19 mouse cellular contexts compared by ENCODE assay signal in the genomic region with DNA sequence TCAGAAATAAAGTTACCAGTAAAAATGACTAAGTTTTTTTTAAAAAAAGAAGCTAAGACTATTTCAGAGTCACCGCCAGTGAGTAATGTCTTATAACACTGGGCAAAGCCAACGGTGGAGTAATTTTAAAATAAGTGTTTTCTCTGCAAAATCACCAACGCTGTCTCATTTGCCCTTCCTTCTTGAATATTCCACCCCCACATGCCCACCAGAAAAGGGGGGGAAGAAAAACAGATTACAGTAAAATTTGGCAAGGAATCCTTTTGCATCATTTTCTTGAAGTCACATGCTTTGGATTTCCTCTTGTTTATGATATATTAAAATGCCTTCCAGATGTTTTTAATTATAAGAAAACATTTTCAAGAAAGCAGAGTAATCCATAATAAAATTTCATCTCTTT.
DNase-seq lines count a peak whose midpoint lies in the region; ATAC-seq and TF ChIP-seq lines count a peak whose summit lies in the region.
"Had no signal": no experiment of that assay in that cellular context is flagged by ENCODE, and none has a peak within 500 bp of the region (broad histone marks: within the 10 kb centered on the region; RNA-seq: fewer than 3 reads in every experiment).

No protein-coding gene starts in this region.

- 84% methylated on average over 3 of the region's 3 CpGs for WGBS in stomach, embryonic 14.5 days
- WGBS in stomach, postnatal 0 days = 74% methylated on average over 3 of the region's 3 CpGs

- no peaks in the 10 kb centered on the region for H3K36me3 ChIP-seq in stomach, embryonic 14.5 days (ENCODE audit: control insufficient read depth, insufficient read depth, low read length)
- no peaks in the 10 kb centered on the region for H3K36me3 ChIP-seq in stomach, postnatal 0 days (ENCODE audit: control insufficient read depth, insufficient read depth, low read length)
- H3K36me3 ChIP-seq: embryonic facial prominence, embryonic 12.5 days; forebrain, embryonic 10.5 days; heart, embryonic 13.5 days; hindbrain, embryonic 15.5 days had no signal

- DNase-seq in left cerebral cortex, adult 2 months (ENCODE audit: extremely low spot score in 1 of 2, low spot score in 2 of 2) = no peak
- DNase-seq in left cerebral cortex, postnatal 4 days = no peak
- no peak for DNase-seq in stomach, postnatal 0 days (ENCODE audit: low spot score)
- no peak for DNase-seq in adrenal gland, postnatal 36 days
- DNase-seq: adrenal gland, postnatal 10 days; cerebellum, adult 2 months; cerebellum, postnatal 10 days; embryo, embryonic 11 days; gastrocnemius, adult 2 months; gastrocnemius, postnatal 25 days; heart, adult 11 months; heart, postnatal 36 days had no signal

- no peaks in the 10 kb centered on the region for H3K27me3 ChIP-seq in stomach, embryonic 14.5 days (ENCODE audit: control insufficient read depth, insufficient read depth, low read length)
- H3K27me3 ChIP-seq in stomach, postnatal 0 days (ENCODE audit: control insufficient read depth, insufficient read depth, low read length) = no peaks in the 10 kb centered on the region
- H3K27me3 ChIP-seq: embryonic facial prominence, embryonic 12.5 days; heart, embryonic 13.5 days; hindbrain, embryonic 15.5 days had no signal

- no peak for ATAC-seq in stomach, embryonic 14.5 days (ENCODE audit: insufficient number of reproducible peaks, insufficient read depth, low FRiP score, low read depth)
- no peak for ATAC-seq in stomach, postnatal 0 days (ENCODE audit: low FRiP score, low TSS enrichment)
- ATAC-seq: forebrain, embryonic 14.5 days had no signal

- 0 out of 2 replicates have a peak, but pooled peaks cover 3% of the 10 kb centered on the region for H3K4me1 ChIP-seq in stomach, embryonic 14.5 days (ENCODE audit: control insufficient read depth, insufficient read depth, low read length)
- no peaks in the 10 kb centered on the region for H3K4me1 ChIP-seq in stomach, postnatal 0 days (replicated peaks; ENCODE audit: control insufficient read depth, insufficient read depth)
- H3K4me1 ChIP-seq in embryonic fibroblast, embryonic 13.5 days (ENCODE audit: control insufficient read depth, insufficient read depth, low read length) = peaks cover 6% of the 10 kb centered on the region
- H3K4me1 ChIP-seq: embryonic facial prominence, embryonic 12.5 days; forebrain, embryonic 10.5 days; heart, embryonic 13.5 days; hindbrain, embryonic 15.5 days had no signal

- intact Hi-C loops in left cerebral cortex, adult 2 months (cut with DNase I) = no loop called here
- intact Hi-C loops in left cerebral cortex, postnatal 4 days (cut with DNase I) = no loop called here

- no peak overlapping the region for H3K4me3 ChIP-seq in left cerebral cortex, adult 2 months
- no peak overlapping the region for H3K4me3 ChIP-seq in stomach, embryonic 14.5 days (ENCODE audit: low read depth, low read length)
- no peak overlapping the region for H3K4me3 ChIP-seq in stomach, postnatal 0 days (ENCODE audit: low read depth, low read length)
- no peak overlapping the region for H3K4me3 ChIP-seq in embryonic fibroblast, embryonic 13.5 days (ENCODE audit: insufficient read depth, low read length)
- H3K4me3 ChIP-seq: embryonic facial prominence, embryonic 12.5 days; forebrain, embryonic 10.5 days; gastrocnemius, adult 2 months; heart, embryonic 13.5 days; hindbrain, embryonic 15.5 days had no signal

- no peak overlapping the region for H3K9ac ChIP-seq in stomach, embryonic 14.5 days (replicated peaks; ENCODE audit: low read depth, low read length)
- H3K9ac ChIP-seq in stomach, postnatal 0 days (ENCODE audit: low read length) = no peak overlapping the region
- H3K9ac ChIP-seq: embryonic facial prominence, embryonic 12.5 days; heart, embryonic 13.5 days; hindbrain, embryonic 15.5 days had no signal

- no peak for TF ChIP-seq CTCF in left cerebral cortex, adult 2 months (IDR thresholded peaks at IDR 0.05)
- TF ChIP-seq CTCF in stomach, postnatal 0 days (IDR thresholded peaks at IDR 0.05; ENCODE audit: low read depth) = no peak
- TF ChIP-seq CTCF in embryonic fibroblast, embryonic 13.5 days (IDR thresholded peaks at IDR 0.05; ENCODE audit: borderline replicate concordance, insufficient read depth, low read length) = no peak

- H3K9me3 ChIP-seq in stomach, embryonic 14.5 days (ENCODE audit: control insufficient read depth, low read depth, low read length) = no peaks in the 10 kb centered on the region
- no peaks in the 10 kb centered on the region for H3K9me3 ChIP-seq in stomach, postnatal 0 days (ENCODE audit: control insufficient read depth, low read length)
- H3K9me3 ChIP-seq: embryonic facial prominence, embryonic 12.5 days; forebrain, embryonic 10.5 days; heart, embryonic 13.5 days; hindbrain, embryonic 15.5 days had no signal

- no peak for TF ChIP-seq POLR2A in embryonic fibroblast, embryonic 13.5 days (IDR thresholded peaks at IDR 0.05; ENCODE audit: low read depth, low read length)

- TF ChIP-seq EP300 in stomach, postnatal 0 days (optimal IDR thresholded peaks at IDR 0.05) = no peak

- H3K4me2 ChIP-seq in stomach, embryonic 14.5 days (replicated peaks; ENCODE audit: low read depth, low read length) = no peak overlapping the region
- no peak overlapping the region for H3K4me2 ChIP-seq in stomach, postnatal 0 days (replicated peaks; ENCODE audit: low read depth)
- H3K4me2 ChIP-seq: embryonic facial prominence, embryonic 12.5 days; heart, embryonic 13.5 days; hindbrain, embryonic 15.5 days had no signal

- peak overlapping the region; percentile 40; the same call in 1 of the 2 replicates for H3K27ac ChIP-seq in left cerebral cortex, adult 2 months
- peak overlapping the region; percentile 21; the same call in 1 of the 2 replicates for H3K27ac ChIP-seq in stomach, embryonic 14.5 days (ENCODE audit: low read length)
- H3K27ac ChIP-seq in stomach, postnatal 0 days (replicated peaks) = no peak overlapping the region
- H3K27ac ChIP-seq in embryonic fibroblast, embryonic 13.5 days (ENCODE audit: insufficient read depth, low read length) = peak overlapping the region; percentile 77
- H3K27ac ChIP-seq: embryonic facial prominence, embryonic 12.5 days; forebrain, embryonic 10.5 days; gastrocnemius, adult 2 months; heart, embryonic 13.5 days; hindbrain, embryonic 15.5 days had no signal
